Mouse (Mus musculus): Measurements from ENCODE around the gene Mfn1. TPM values are rescaled to one million over a fixed set of nuclear protein-coding genes. Genes with fewer than 3 reads are reported as not detected.

The Mfn1 gene
- polyA plus RNA-seq, 1 experiment from 2014 or later, result 39.9 TPM

DNA sequence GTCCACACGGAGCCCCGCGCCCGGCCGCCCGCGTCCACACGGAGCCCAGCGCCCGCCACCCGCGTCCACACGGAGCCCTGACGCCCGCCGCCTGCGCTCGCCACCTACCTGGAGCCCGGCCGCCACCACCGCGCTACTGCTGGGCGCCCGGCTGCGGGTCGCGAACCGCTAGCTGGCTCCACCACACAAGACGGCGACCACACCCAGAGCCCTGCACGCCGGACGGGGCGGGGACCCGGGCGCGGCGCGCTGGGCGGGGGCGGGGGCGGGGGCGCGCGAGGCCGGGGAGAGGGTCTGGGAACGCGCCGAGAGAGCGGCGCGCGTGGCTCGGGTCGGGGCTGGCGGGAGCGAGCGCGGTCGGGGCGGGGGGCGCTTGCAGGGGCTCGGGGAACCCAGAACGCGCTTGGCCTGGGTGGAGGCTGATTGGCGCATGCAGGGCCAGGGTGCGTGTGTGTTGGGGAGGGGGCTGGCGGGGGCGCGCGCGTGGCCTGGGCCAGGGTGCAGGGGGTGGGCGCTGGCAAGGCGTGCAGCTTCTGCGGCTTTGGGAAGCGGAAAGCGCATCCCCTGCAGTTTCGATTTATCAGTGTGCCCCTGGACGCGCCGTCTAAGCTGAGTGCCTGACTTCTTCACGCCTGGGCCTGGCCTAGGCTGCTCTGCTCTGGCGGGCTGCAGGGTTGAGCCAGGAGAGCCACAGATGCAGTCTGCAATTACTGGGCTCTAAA, 87.2 kb downstream of the Mfn1 start, which contains the start of gene Gnb4:
TSS of gene Gnb4 (minus strand) at position 255 of the 722 bp plus-strand sequence.
- peak within 1 kb of the TSS; percentile 63 for H3K4me3 ChIP-seq (replicated peaks)
- no peaks in the 10 kb centered on the region for H3K9me3 ChIP-seq
- peak; percentile 94 for ATAC-seq
- H3K4me2 ChIP-seq (replicated peaks), result peak within 1 kb of the TSS; percentile 59
- H3K4me1 ChIP-seq (replicated peaks), result peaks cover 4% of the 10 kb centered on the region; the same call in 1 of the 2 replicates
- under 1% methylated on average over 68 of the region's 83 CpGs for WGBS
- peak within 1 kb of the TSS; percentile 58 for H3K27ac ChIP-seq
- no peaks in the 10 kb centered on the region for H3K36me3 ChIP-seq
- H3K27me3 ChIP-seq, result 0 out of 2 replicates have a peak, but pooled peaks cover 4% of the 10 kb centered on the region
- peak within 1 kb of the TSS; percentile 71 for H3K9ac ChIP-seq (replicated peaks)

DNA sequence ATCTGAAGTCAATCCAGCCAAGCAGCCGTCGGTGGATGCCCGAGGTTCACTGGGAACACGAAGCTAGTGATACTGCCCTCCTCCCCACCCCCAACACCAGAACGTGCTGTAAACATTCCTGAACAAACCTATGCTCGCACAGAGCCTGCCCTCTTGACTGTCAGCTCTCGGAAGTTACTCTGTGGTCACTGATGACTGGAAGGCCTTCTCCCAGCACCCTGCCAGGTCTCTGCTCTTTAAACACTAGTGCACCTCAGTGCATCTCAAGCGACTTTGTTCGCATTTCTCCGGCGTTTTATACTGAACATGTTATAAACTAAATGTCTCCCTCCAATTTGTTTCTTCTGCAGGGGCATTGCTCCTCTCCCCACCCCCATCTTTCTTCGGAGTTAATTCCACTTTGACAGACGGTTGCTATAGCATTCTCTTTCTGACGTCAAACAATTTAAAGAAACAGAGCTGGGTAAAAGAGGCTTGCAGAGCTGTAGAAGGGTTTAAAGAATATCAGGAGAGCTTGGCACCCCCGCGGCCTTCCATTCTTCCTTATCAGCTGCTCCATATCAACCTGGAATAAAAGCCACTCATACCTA, 87.9 kb downstream of the Mfn1 start:
- WGBS, result 19% methylated on average over 16 of the region's 16 CpGs
- Histone ChIP-seq H3K9me3 (no peaks in the 10 kb centered on the region), H3K4me2 (replicated peaks) (peak overlapping the region; percentile 59), H3K4me3 (replicated peaks) (peak overlapping the region; percentile 63), H3K27ac (peak overlapping the region; percentile 58), H3K9ac (replicated peaks) (peak overlapping the region; percentile 71), H3K27me3 (0 out of 2 replicates have a peak, but pooled peaks cover 4% of the 10 kb centered on the region), H3K36me3 (no peaks in the 10 kb centered on the region), H3K4me1 (replicated peaks) (peaks cover 4% of the 10 kb centered on the region; the same call in 1 of the 2 replicates)
- ATAC-seq, result peak; percentile 51; the same call in 1 of the 2 replicates

DNA sequence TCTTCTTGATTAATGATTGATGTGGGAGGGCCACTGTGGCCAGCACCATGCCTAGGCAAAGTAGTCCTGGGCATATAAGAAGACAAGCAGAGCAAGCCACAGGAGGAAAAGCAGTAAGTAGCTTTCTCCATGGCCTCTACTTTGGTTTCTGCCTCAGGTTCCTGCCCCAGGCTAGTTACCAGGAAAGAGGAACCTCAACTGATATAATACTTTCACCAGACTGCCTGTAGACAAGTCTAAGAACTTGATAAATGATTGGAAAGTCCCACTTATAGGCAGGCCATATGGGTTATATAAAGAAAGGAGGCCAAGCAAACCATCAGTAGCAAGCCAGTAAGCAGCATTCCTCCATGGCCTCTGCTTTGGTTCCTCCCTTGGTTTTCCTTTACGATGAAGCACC, 92.4 kb downstream of the Mfn1 start:
- no peaks in the 10 kb centered on the region for H3K4me1 ChIP-seq (replicated peaks)
- no peaks in the 10 kb centered on the region for H3K27me3 ChIP-seq
- no peak overlapping the region for H3K9ac ChIP-seq (replicated peaks)
- H3K9me3 ChIP-seq, result no peaks in the 10 kb centered on the region
- H3K4me2 ChIP-seq (replicated peaks), result no peak overlapping the region
- 92% methylated on average over 1 of the region's 1 CpGs for WGBS
- ATAC-seq, result no peak
- H3K4me3 ChIP-seq (replicated peaks), result no peak overlapping the region
- H3K36me3 ChIP-seq, result no peaks in the 10 kb centered on the region
- H3K27ac ChIP-seq, result no peak overlapping the region

DNA sequence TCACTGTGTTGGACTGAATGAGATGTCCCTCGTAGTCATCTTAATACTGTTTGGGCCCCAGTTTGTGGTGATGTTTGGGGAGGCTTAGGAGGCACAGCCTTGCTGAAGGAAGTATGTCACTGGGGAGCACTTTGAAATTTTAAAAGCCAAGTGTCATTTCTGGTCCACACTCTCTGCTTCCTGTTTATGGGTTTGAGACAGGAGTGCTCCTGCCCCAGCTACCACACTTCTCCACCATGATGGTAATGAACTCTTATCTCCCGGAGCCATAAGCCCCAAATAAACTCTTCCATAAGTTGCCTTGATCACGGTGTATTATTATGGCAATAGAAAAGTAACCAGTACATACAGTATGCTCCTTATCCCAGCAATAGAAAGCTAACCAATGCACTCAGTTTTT, 92.8 kb downstream of the Mfn1 start:
- H3K9me3 ChIP-seq, result no peaks in the 10 kb centered on the region
- no peaks in the 10 kb centered on the region for H3K36me3 ChIP-seq
- H3K27ac ChIP-seq, result no peak overlapping the region
- WGBS, result 91% methylated on average over 3 of the region's 3 CpGs
- H3K27me3 ChIP-seq, result no peaks in the 10 kb centered on the region
- no peaks in the 10 kb centered on the region for H3K4me1 ChIP-seq (replicated peaks)
- H3K9ac ChIP-seq (replicated peaks), result no peak overlapping the region
- ATAC-seq, result no peak
- no peak overlapping the region for H3K4me2 ChIP-seq (replicated peaks)
- H3K4me3 ChIP-seq (replicated peaks), result no peak overlapping the region

DNA sequence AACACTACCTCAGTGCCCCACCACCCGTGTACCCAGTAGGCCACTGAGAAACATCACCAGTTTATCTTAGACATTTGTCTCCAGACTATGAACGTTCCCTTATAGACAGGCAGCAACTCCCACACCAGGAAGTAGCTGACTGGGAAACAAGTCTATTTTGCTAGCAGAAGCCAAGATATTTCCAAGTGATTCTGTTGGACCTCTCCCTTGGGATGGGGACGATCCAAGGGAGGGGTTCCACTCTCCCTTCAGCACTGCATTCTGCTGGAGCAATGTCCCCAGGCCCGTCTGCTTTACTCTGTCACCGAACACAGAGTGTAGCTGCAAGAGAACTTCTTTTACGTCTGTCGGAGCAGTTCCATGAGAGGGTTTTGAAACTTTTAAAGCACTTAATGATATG, 98.9 kb downstream of the Mfn1 start:
- H3K36me3 ChIP-seq, result no peaks in the 10 kb centered on the region
- H3K9me3 ChIP-seq, result no peaks in the 10 kb centered on the region
- H3K4me2 ChIP-seq (replicated peaks), result no peak overlapping the region
- 87% methylated on average over 7 of the region's 7 CpGs for WGBS
- H3K9ac ChIP-seq (replicated peaks), result no peak overlapping the region
- H3K4me3 ChIP-seq (replicated peaks), result no peak overlapping the region
- H3K27ac ChIP-seq, result no peak overlapping the region
- no peaks in the 10 kb centered on the region for H3K27me3 ChIP-seq
- no peaks in the 10 kb centered on the region for H3K4me1 ChIP-seq (replicated peaks)
- ATAC-seq, result no peak

Other genes starting within 250 kb of the Mfn1 start
- 7.8 and 9.4 TPM in 2 replicates for gene Zmat3, start 163.5 kb upstream of the Mfn1 start, polyA plus RNA-seq (2015; fragmentation: Nextera tagmentation; extraction: Ambion mirVana)
- 14.6 TPM in 2 replicates for gene Pik3ca, start 131.8 kb upstream of the Mfn1 start, polyA plus RNA-seq (2015; fragmentation: Nextera tagmentation; extraction: Ambion mirVana)
- gene Kcnmb3, start 37.2 kb upstream of the Mfn1 start, polyA plus RNA-seq (2015; fragmentation: Nextera tagmentation; extraction: Ambion mirVana), result 0.09 and 0.15 TPM in 2 replicates
- gene Zfp639, start 19.2 kb upstream of the Mfn1 start, polyA plus RNA-seq (2015; fragmentation: Nextera tagmentation; extraction: Ambion mirVana), result 36.5 and 40.4 TPM in 2 replicates
- gene Gnb4, start 87.1 kb downstream of the Mfn1 start, polyA plus RNA-seq (2015; fragmentation: Nextera tagmentation; extraction: Ambion mirVana), result 53.5 and 55.5 TPM in 2 replicates
- 149 TPM in 2 replicates for gene Actl6a, start 176.8 kb downstream of the Mfn1 start, polyA plus RNA-seq (2015; fragmentation: Nextera tagmentation; extraction: Ambion mirVana)
- 308 and 338 TPM in 2 replicates for gene Ndufb5, start 207.5 kb downstream of the Mfn1 start, polyA plus RNA-seq (2015; fragmentation: Nextera tagmentation; extraction: Ambion mirVana)
- 36.7 and 40.4 TPM in 2 replicates for gene Mrpl47, start 208.1 kb downstream of the Mfn1 start, polyA plus RNA-seq (2015; fragmentation: Nextera tagmentation; extraction: Ambion mirVana)